Mouse (Mus musculus) hindbrain, embryonic 13.5 days (tissue): Measurements from ENCODE around the gene Fen1. TPM values are rescaled to one million over a fixed set of nuclear protein-coding genes. Genes with fewer than 3 reads are reported as not detected.
"Not testable (repeated sequence)": the region's sequence is repeated elsewhere in the genome, so short reads cannot be mapped to it uniquely, and the experiment has no call there.

ENCODE experiments used
- ATAC-seq: fragments of 200-750 bp; cut with Nextera tagmentation; 2 replicates; pipeline ENCODE4 v1.8.0; 2017; ENCODE audit warnings: moderate TSS enrichment; ENCODE audit not compliant: low FRiP score
- H3K27ac ChIP-seq: fragments of 300-500 bp; sonication (generic); 2 replicates; pipeline ENCODE4 v1.5.1; 2015; ENCODE audit warnings: inconsistent platforms, mild to moderate bottlenecking, moderate library complexity
- H3K27me3 ChIP-seq: fragments of 300-500 bp; sonication (generic); 2 replicates; pipeline ENCODE4 v1.6.1; 2015; ENCODE audit warnings: mild to moderate bottlenecking, inconsistent platforms
- H3K36me3 ChIP-seq: fragments of 300-500 bp; sonication (generic); 2 replicates; pipeline ENCODE4 v1.6.1; 2015; ENCODE audit warnings: mild to moderate bottlenecking, inconsistent platforms
- H3K4me1 ChIP-seq: fragments of 300-500 bp; sonication (generic); replicated peaks from 2 replicates; pipeline ENCODE4 v1.6.1; 2015; ENCODE audit warnings: inconsistent platforms
- H3K4me2 ChIP-seq: fragments of 300-500 bp; sonication (generic); 2 replicates; pipeline ENCODE4 v1.6.1; 2015; ENCODE audit warnings: inconsistent platforms, mild to moderate bottlenecking, moderate library complexity
- H3K4me3 ChIP-seq: fragments of 300-500 bp; sonication (generic); 2 replicates; pipeline ENCODE4 v1.5.1; 2015; ENCODE audit warnings: mild to moderate bottlenecking, inconsistent platforms
- H3K9ac ChIP-seq: fragments of 300-500 bp; sonication (generic); 2 replicates; pipeline ENCODE4 v1.6.1; 2015; ENCODE audit warnings: mild to moderate bottlenecking, inconsistent platforms
- H3K9me3 ChIP-seq: fragments of 300-500 bp; sonication (generic); 2 replicates; pipeline ENCODE4 v1.6.1; 2016; ENCODE audit warnings: inconsistent platforms
- WGBS: fragments of 180-500 bp; shearing (Covaris S2); methylation state at CpG from one replicate; pipeline ENCODE4 v1.1.7; 2015; 5-methylcytosine and 5-hydroxymethylcytosine counted together
- polyA plus RNA-seq: library from polyadenylated mRNA; unstranded; fragments of >200 nt; fragmentation: Nextera tagmentation; extraction: Ambion mirVana; gene quantifications from 2 replicates; pipeline ENCODE4 v1.2.1, GENCODE M21; 2015

The Fen1 gene
- polyA plus RNA-seq, 1 experiment from 2014 or later: 34.9 TPM

GRCm38 (mm10) chr19:10171846-10172245 is 32.1 kb downstream of the Fen1 start:
- no peak for ATAC-seq
- Histone ChIP-seq H3K9ac (no peak overlapping the region), H3K4me3 (no peak overlapping the region), H3K4me2 (no peak overlapping the region), H3K9me3 (no peaks in the 10 kb centered on the region), H3K27ac (no peak overlapping the region), H3K27me3 (no peaks in the 10 kb centered on the region), H3K36me3 (no peaks in the 10 kb centered on the region), H3K4me1 (no peaks in the 10 kb centered on the region)

GRCm38 (mm10) chr19:10171359-10171758 is 32.6 kb downstream of the Fen1 start:
- H3K27ac ChIP-seq: no peak overlapping the region
- no peaks in the 10 kb centered on the region for H3K36me3 ChIP-seq
- H3K27me3 ChIP-seq: no peaks in the 10 kb centered on the region
- no peak overlapping the region for H3K4me2 ChIP-seq
- 86% methylated on average over 7 of the region's 7 CpGs for WGBS
- no peak overlapping the region for H3K4me3 ChIP-seq
- H3K4me1 ChIP-seq: no peaks in the 10 kb centered on the region
- no peak overlapping the region for H3K9ac ChIP-seq
- no peak for ATAC-seq
- no peaks in the 10 kb centered on the region for H3K9me3 ChIP-seq

GRCm38 (mm10) chr19:10170466-10170865 is 33.5 kb downstream of the Fen1 start:
- no peak overlapping the region for H3K27ac ChIP-seq
- no peaks in the 10 kb centered on the region for H3K4me1 ChIP-seq
- no peaks in the 10 kb centered on the region for H3K27me3 ChIP-seq
- no peaks in the 10 kb centered on the region for H3K36me3 ChIP-seq
- WGBS: 12% methylated on average over 1 of the region's 1 CpGs
- H3K4me2 ChIP-seq: no peak overlapping the region
- no peak overlapping the region for H3K9ac ChIP-seq
- H3K4me3 ChIP-seq: no peak overlapping the region
- ATAC-seq: no peak
- H3K9me3 ChIP-seq: no peaks in the 10 kb centered on the region

- not testable (repeated sequence) for H3K9ac ChIP-seq, H3K4me2 ChIP-seq, H3K27me3 ChIP-seq, H3K4me1 ChIP-seq, H3K4me3 ChIP-seq, H3K36me3 ChIP-seq, ATAC-seq, H3K27ac ChIP-seq, H3K9me3 ChIP-seq
- 88% methylated on average over 3 of the region's 3 CpGs for WGBS
These were observed 34.2 kb downstream of the Fen1 start for GRCm38 (mm10) chr19:10169692-10170330.

GRCm38 (mm10) chr19:10169179-10169578 is 34.8 kb downstream of the Fen1 start:
- Histone ChIP-seq H3K36me3 (no peaks in the 10 kb centered on the region), H3K4me3 (no peak overlapping the region), H3K9ac (no peak overlapping the region), H3K4me1 (no peaks in the 10 kb centered on the region), H3K27me3 (no peaks in the 10 kb centered on the region), H3K27ac (no peak overlapping the region), H3K9me3 (no peaks in the 10 kb centered on the region), H3K4me2 (no peak overlapping the region)
- ATAC-seq: no peak

- no peaks in the 10 kb centered on the region for H3K4me1 ChIP-seq
- ATAC-seq: no peak
- WGBS: 87% methylated on average over 3 of the region's 3 CpGs
- no peaks in the 10 kb centered on the region for H3K27me3 ChIP-seq
- H3K9ac ChIP-seq: no peak overlapping the region
- no peaks in the 10 kb centered on the region for H3K36me3 ChIP-seq
- H3K4me2 ChIP-seq: no peak overlapping the region
- H3K9me3 ChIP-seq: no peaks in the 10 kb centered on the region
- no peak overlapping the region for H3K27ac ChIP-seq
- H3K4me3 ChIP-seq: no peak overlapping the region
These were observed 35.5 kb downstream of the Fen1 start for GRCm38 (mm10) chr19:10168441-10168840.

- no peak overlapping the region for H3K27ac ChIP-seq
- H3K9ac ChIP-seq: no peak overlapping the region
- H3K4me3 ChIP-seq: no peak overlapping the region
- no peak overlapping the region for H3K4me2 ChIP-seq
- no peaks in the 10 kb centered on the region for H3K36me3 ChIP-seq
- no peaks in the 10 kb centered on the region for H3K4me1 ChIP-seq
- no peak for ATAC-seq
- 93% methylated on average over 1 of the region's 1 CpGs for WGBS
- H3K27me3 ChIP-seq: no peaks in the 10 kb centered on the region
- no peaks in the 10 kb centered on the region for H3K9me3 ChIP-seq
These were observed 36.0 kb downstream of the Fen1 start for GRCm38 (mm10) chr19:10167951-10168350.

- 85% methylated on average over 4 of the region's 4 CpGs for WGBS
- Histone ChIP-seq H3K9me3 (no peaks in the 10 kb centered on the region), H3K27ac (no peak overlapping the region), H3K4me3 (no peak overlapping the region), H3K36me3 (no peaks in the 10 kb centered on the region), H3K9ac (no peak overlapping the region), H3K27me3 (no peaks in the 10 kb centered on the region), H3K4me2 (no peak overlapping the region), H3K4me1 (no peaks in the 10 kb centered on the region)
- no peak for ATAC-seq
These were observed 36.9 kb downstream of the Fen1 start for GRCm38 (mm10) chr19:10167112-10167511.

- not testable (repeated sequence) for H3K27me3 ChIP-seq, H3K9me3 ChIP-seq, H3K4me3 ChIP-seq, ATAC-seq, H3K4me1 ChIP-seq, H3K9ac ChIP-seq, H3K4me2 ChIP-seq, H3K36me3 ChIP-seq, H3K27ac ChIP-seq
- 82% methylated on average over 4 of the region's 4 CpGs for WGBS
These were observed 38.0 kb downstream of the Fen1 start for GRCm38 (mm10) chr19:10165928-10166327.

GRCm38 (mm10) chr19:10163896-10164295 is 40.1 kb downstream of the Fen1 start:
- H3K4me3 ChIP-seq: no peak overlapping the region
- no peaks in the 10 kb centered on the region for H3K27me3 ChIP-seq
- WGBS: 88% methylated on average over 3 of the region's 3 CpGs
- H3K27ac ChIP-seq: no peak overlapping the region
- H3K9me3 ChIP-seq: no peaks in the 10 kb centered on the region
- no peaks in the 10 kb centered on the region for H3K4me1 ChIP-seq
- no peak overlapping the region for H3K4me2 ChIP-seq
- ATAC-seq: no peak
- H3K36me3 ChIP-seq: no peaks in the 10 kb centered on the region
- H3K9ac ChIP-seq: no peak overlapping the region

GRCm38 (mm10) chr19:10157725-10158124 is 46.2 kb downstream of the Fen1 start:
- H3K9ac ChIP-seq: no peak overlapping the region
- WGBS: 91% methylated on average over 2 of the region's 2 CpGs

GRCm38 (mm10) chr19:10149189-10149588 is 54.8 kb downstream of the Fen1 start:
- no peak for ATAC-seq
- no peaks in the 10 kb centered on the region for H3K4me1 ChIP-seq
- no peak overlapping the region for H3K9ac ChIP-seq
- no peak overlapping the region for H3K27ac ChIP-seq
- 80% methylated on average over 3 of the region's 3 CpGs for WGBS
- no peak overlapping the region for H3K4me2 ChIP-seq
- no peaks in the 10 kb centered on the region for H3K27me3 ChIP-seq
- no peaks in the 10 kb centered on the region for H3K9me3 ChIP-seq
- H3K4me3 ChIP-seq: no peak overlapping the region
- no peaks in the 10 kb centered on the region for H3K36me3 ChIP-seq

More at GRCm38 (mm10) chr19:10157725-10158124, 46.2 kb downstream of the Fen1 start:
- Histone ChIP-seq H3K4me2 (no peak overlapping the region), H3K4me3 (no peak overlapping the region), H3K27me3 (no peaks in the 10 kb centered on the region), H3K27ac (no peak overlapping the region), H3K4me1 (no peaks in the 10 kb centered on the region), H3K9me3 (no peaks in the 10 kb centered on the region), H3K36me3 (no peaks in the 10 kb centered on the region)
- no peak for ATAC-seq
